Mouse (Mus musculus): ENCODE data around the gene Cad. TPM values are rescaled to one million over a fixed set of nuclear protein-coding genes. Genes with fewer than 3 reads are reported as not detected.

Cad gene
- polyA plus RNA-seq, 1 experiment from 2014 or later = 26.0 TPM

GRCm38 (mm10) chr5:31094100-31094798, 39.7 kb downstream of the Cad start:
- peak overlapping the region; percentile 39 for H3K4me3 ChIP-seq (replicated peaks; ENCODE audit: low read length)
- no peak overlapping the region; the same call in 1 of the 2 replicates for H3K9ac ChIP-seq (ENCODE audit: low read length)
- ATAC-seq (ENCODE audit: insufficient read depth, low FRiP score) = no peak
- H3K36me3 ChIP-seq (ENCODE audit: control insufficient read depth, insufficient read depth, low read length) = no peaks in the 10 kb centered on the region
- peaks cover 79% of the 10 kb centered on the region for H3K27me3 ChIP-seq (ENCODE audit: control insufficient read depth, insufficient read depth, low read length)
- WGBS = 1% methylated on average over 29 of the region's 29 CpGs
- H3K27ac ChIP-seq (ENCODE audit: low read length) = no peak overlapping the region
- no peaks in the 10 kb centered on the region for H3K9me3 ChIP-seq (replicated peaks; ENCODE audit: control insufficient read depth, low read length)
- peaks cover 26% of the 10 kb centered on the region for H3K4me1 ChIP-seq (ENCODE audit: control insufficient read depth, insufficient read depth, low read length)
- peak overlapping the region; percentile 53 for H3K4me2 ChIP-seq (ENCODE audit: low read depth, low read length)

- H3K4me1 ChIP-seq (ENCODE audit: control insufficient read depth, insufficient read depth, low read length) = peaks cover 26% of the 10 kb centered on the region
- H3K36me3 ChIP-seq (ENCODE audit: control insufficient read depth, insufficient read depth, low read length) = no peaks in the 10 kb centered on the region
- H3K4me3 ChIP-seq (replicated peaks; ENCODE audit: low read length) = peak overlapping the region; percentile 39
- H3K9ac ChIP-seq (ENCODE audit: low read length) = peak overlapping the region; percentile 19; the same call in 1 of the 2 replicates
- ATAC-seq (ENCODE audit: insufficient read depth, low FRiP score) = peak; percentile 44; the same call in 1 of the 2 replicates
- H3K27ac ChIP-seq (ENCODE audit: low read length) = no peak overlapping the region
- under 1% methylated on average over 59 of the region's 59 CpGs for WGBS
- peak overlapping the region; percentile 53 for H3K4me2 ChIP-seq (ENCODE audit: low read depth, low read length)
- peaks cover 71% of the 10 kb centered on the region for H3K27me3 ChIP-seq (ENCODE audit: control insufficient read depth, insufficient read depth, low read length)
- H3K9me3 ChIP-seq (replicated peaks; ENCODE audit: control insufficient read depth, low read length) = no peaks in the 10 kb centered on the region
These were observed 40.5 kb downstream of the Cad start for GRCm38 (mm10) chr5:31094799-31095691.

- H3K27ac ChIP-seq (ENCODE audit: low read length) = no peak overlapping the region
- H3K9ac ChIP-seq (ENCODE audit: low read length) = 0 out of 2 replicates have a peak overlapping the region, but pooled peaks have one; percentile 19
- no peaks in the 10 kb centered on the region for H3K9me3 ChIP-seq (replicated peaks; ENCODE audit: control insufficient read depth, low read length)
- peak overlapping the region; percentile 53 for H3K4me2 ChIP-seq (ENCODE audit: low read depth, low read length)
- peaks cover 26% of the 10 kb centered on the region for H3K4me1 ChIP-seq (ENCODE audit: control insufficient read depth, insufficient read depth, low read length)
- no peaks in the 10 kb centered on the region for H3K36me3 ChIP-seq (ENCODE audit: control insufficient read depth, insufficient read depth, low read length)
- no peak for ATAC-seq (ENCODE audit: insufficient read depth, low FRiP score)
- peak overlapping the region; percentile 39 for H3K4me3 ChIP-seq (replicated peaks; ENCODE audit: low read length)
- WGBS = 33% methylated on average over 11 of the region's 11 CpGs
- H3K27me3 ChIP-seq (ENCODE audit: control insufficient read depth, insufficient read depth, low read length) = peaks cover 62% of the 10 kb centered on the region
These were observed 41.3 kb downstream of the Cad start for GRCm38 (mm10) chr5:31095711-31096480.

GRCm38 (mm10) chr5:31105814-31106335, 51.3 kb downstream of the Cad start, which contains the start of gene Dnajc5g:
Gene Dnajc5g, plus strand, starts transcription at chr5:31106285.
- H3K9ac ChIP-seq (ENCODE audit: low read length) = no peak within 1 kb of the TSS
- no peaks in the 10 kb centered on the region for H3K9me3 ChIP-seq (replicated peaks; ENCODE audit: control insufficient read depth, low read length)
- ATAC-seq (ENCODE audit: insufficient read depth, low FRiP score) = no peak
- no peak within 1 kb of the TSS for H3K4me2 ChIP-seq (ENCODE audit: low read depth, low read length)
- H3K27me3 ChIP-seq (ENCODE audit: control insufficient read depth, insufficient read depth, low read length) = no peaks in the 10 kb centered on the region; the same call in 1 of the 2 replicates
- no peak within 1 kb of the TSS for H3K4me3 ChIP-seq (replicated peaks; ENCODE audit: low read length)
- H3K36me3 ChIP-seq (ENCODE audit: control insufficient read depth, insufficient read depth, low read length) = no peaks in the 10 kb centered on the region
- H3K27ac ChIP-seq (ENCODE audit: low read length) = no peak within 1 kb of the TSS
- 77% methylated on average over 9 of the region's 9 CpGs for WGBS
- no peaks in the 10 kb centered on the region for H3K4me1 ChIP-seq (ENCODE audit: control insufficient read depth, insufficient read depth, low read length)

GRCm38 (mm10) chr5:31108000-31108490, 53.5 kb downstream of the Cad start, which contains the start of gene Slc30a3:
Gene Slc30a3, minus strand, starts transcription at chr5:31108237.
- Histone ChIP-seq H3K9ac (ENCODE audit: low read length) (no peak within 1 kb of the TSS), H3K36me3 (ENCODE audit: control insufficient read depth, insufficient read depth, low read length) (no peaks in the 10 kb centered on the region), H3K4me2 (ENCODE audit: low read depth, low read length) (no peak within 1 kb of the TSS), H3K4me3 (replicated peaks; ENCODE audit: low read length) (no peak within 1 kb of the TSS), H3K4me1 (ENCODE audit: control insufficient read depth, insufficient read depth, low read length) (no peaks in the 10 kb centered on the region), H3K27ac (ENCODE audit: low read length) (no peak within 1 kb of the TSS), H3K9me3 (replicated peaks; ENCODE audit: control insufficient read depth, low read length) (no peaks in the 10 kb centered on the region), H3K27me3 (ENCODE audit: control insufficient read depth, insufficient read depth, low read length) (no peaks in the 10 kb centered on the region; the same call in 1 of the 2 replicates)
- WGBS = 89% methylated on average over 18 of the region's 18 CpGs
- no peak for ATAC-seq (ENCODE audit: insufficient read depth, low FRiP score)

GRCm38 (mm10) chr5:31110781-31111180, 56.2 kb downstream of the Cad start:
- Histone ChIP-seq H3K36me3 (ENCODE audit: control insufficient read depth, insufficient read depth, low read length) (no peaks in the 10 kb centered on the region), H3K4me2 (ENCODE audit: low read depth, low read length) (no peak overlapping the region), H3K27me3 (ENCODE audit: control insufficient read depth, insufficient read depth, low read length) (no peaks in the 10 kb centered on the region; the same call in 1 of the 2 replicates), H3K4me3 (replicated peaks; ENCODE audit: low read length) (no peak overlapping the region), H3K27ac (ENCODE audit: low read length) (no peak overlapping the region), H3K4me1 (ENCODE audit: control insufficient read depth, insufficient read depth, low read length) (no peaks in the 10 kb centered on the region), H3K9ac (ENCODE audit: low read length) (no peak overlapping the region), H3K9me3 (replicated peaks; ENCODE audit: control insufficient read depth, low read length) (no peaks in the 10 kb centered on the region)
- ATAC-seq (ENCODE audit: insufficient read depth, low FRiP score) = no peak
- WGBS = 27% methylated on average over 7 of the region's 7 CpGs

GRCm38 (mm10) chr5:31116354-31116753, 61.8 kb downstream of the Cad start, which contains the start of gene Trim54:
Gene Trim54, plus strand, starts transcription at chr5:31116712.
- no peaks in the 10 kb centered on the region for H3K9me3 ChIP-seq (replicated peaks; ENCODE audit: control insufficient read depth, low read length)
- H3K4me1 ChIP-seq (ENCODE audit: control insufficient read depth, insufficient read depth, low read length) = no peaks in the 10 kb centered on the region
- 30% methylated on average over 3 of the region's 3 CpGs for WGBS
- no peak for ATAC-seq (ENCODE audit: insufficient read depth, low FRiP score)
- H3K9ac ChIP-seq (ENCODE audit: low read length) = no peak within 1 kb of the TSS
- no peaks in the 10 kb centered on the region for H3K36me3 ChIP-seq (ENCODE audit: control insufficient read depth, insufficient read depth, low read length)
- no peak within 1 kb of the TSS for H3K4me2 ChIP-seq (ENCODE audit: low read depth, low read length)
- no peak within 1 kb of the TSS for H3K27ac ChIP-seq (ENCODE audit: low read length)
- H3K27me3 ChIP-seq (ENCODE audit: control insufficient read depth, insufficient read depth, low read length) = no peaks in the 10 kb centered on the region; the same call in 1 of the 2 replicates
- H3K4me3 ChIP-seq (replicated peaks; ENCODE audit: low read length) = no peak within 1 kb of the TSS

GRCm38 (mm10) chr5:31116912-31117311, 62.3 kb downstream of the Cad start:
- Histone ChIP-seq H3K36me3 (ENCODE audit: control insufficient read depth, insufficient read depth, low read length) (no peaks in the 10 kb centered on the region), H3K27ac (ENCODE audit: low read length) (no peak overlapping the region), H3K27me3 (ENCODE audit: control insufficient read depth, insufficient read depth, low read length) (no peaks in the 10 kb centered on the region; the same call in 1 of the 2 replicates), H3K4me1 (ENCODE audit: control insufficient read depth, insufficient read depth, low read length) (no peaks in the 10 kb centered on the region), H3K9ac (ENCODE audit: low read length) (no peak overlapping the region), H3K4me2 (ENCODE audit: low read depth, low read length) (no peak overlapping the region), H3K9me3 (replicated peaks; ENCODE audit: control insufficient read depth, low read length) (no peaks in the 10 kb centered on the region), H3K4me3 (replicated peaks; ENCODE audit: low read length) (no peak overlapping the region)
- 32% methylated on average over 10 of the region's 10 CpGs for WGBS
- ATAC-seq (ENCODE audit: insufficient read depth, low FRiP score) = no peak

Measured in stomach, embryonic 16.5 days (tissue).